Mouse (Mus musculus): ENCODE measurements around the gene Iqschfp. TPM values are rescaled to one million over a fixed set of nuclear protein-coding genes. Genes with fewer than 3 reads are reported as not detected.

The Iqschfp gene
- polyA plus RNA-seq, 1 experiment from 2014 or later, result 5.3 TPM

GRCm38 (mm10) chr3:68513340-68514119 is 621.5 kb downstream of the Iqschfp start:
- Histone ChIP-seq H3K9ac (replicated peaks; ENCODE audit: low read depth, low read length) (no peak overlapping the region), H3K9me3 (ENCODE audit: control insufficient read depth, low read length) (no peaks in the 10 kb centered on the region), H3K4me1 (replicated peaks; ENCODE audit: control insufficient read depth, insufficient read depth, low read length) (peaks cover 23% of the 10 kb centered on the region), H3K4me3 (replicated peaks; ENCODE audit: low read length) (no peak overlapping the region), H3K36me3 (ENCODE audit: control insufficient read depth, insufficient read depth) (no peaks in the 10 kb centered on the region), H3K4me2 (ENCODE audit: low read length) (no peak overlapping the region), H3K27me3 (replicated peaks; ENCODE audit: control insufficient read depth, insufficient read depth, low read length) (no peaks in the 10 kb centered on the region), H3K27ac (ENCODE audit: low read length) (no peak overlapping the region)
- WGBS, result 35% methylated on average over 7 of the region's 7 CpGs
- ATAC-seq, result peak; percentile 79

- no peak overlapping the region for H3K4me2 ChIP-seq (ENCODE audit: low read length)
- H3K36me3 ChIP-seq (ENCODE audit: control insufficient read depth, insufficient read depth), result no peaks in the 10 kb centered on the region
- whole genome bisulfite sequencing, result 26% methylated on average over 3 of the region's 3 CpGs
- peak; percentile 54 for ATAC-seq
- no peak overlapping the region for H3K4me3 ChIP-seq (replicated peaks; ENCODE audit: low read length)
- no peak overlapping the region for H3K9ac ChIP-seq (replicated peaks; ENCODE audit: low read depth, low read length)
- H3K9me3 ChIP-seq (ENCODE audit: control insufficient read depth, low read length), result no peaks in the 10 kb centered on the region
- H3K27ac ChIP-seq (ENCODE audit: low read length), result no peak overlapping the region
- peaks cover 23% of the 10 kb centered on the region for H3K4me1 ChIP-seq (replicated peaks; ENCODE audit: control insufficient read depth, insufficient read depth, low read length)
- H3K27me3 ChIP-seq (replicated peaks; ENCODE audit: control insufficient read depth, insufficient read depth, low read length), result no peaks in the 10 kb centered on the region
These were observed 622.1 kb downstream of the Iqschfp start for GRCm38 (mm10) chr3:68514120-68514497.

GRCm38 (mm10) chr3:68514717-68515116 is 622.7 kb downstream of the Iqschfp start:
- H3K9ac ChIP-seq (replicated peaks; ENCODE audit: low read depth, low read length), result no peak overlapping the region
- 86% methylated on average over 3 of the region's 3 CpGs for WGBS
- H3K4me3 ChIP-seq (replicated peaks; ENCODE audit: low read length), result no peak overlapping the region
- H3K4me2 ChIP-seq (ENCODE audit: low read length), result no peak overlapping the region
- no peaks in the 10 kb centered on the region for H3K27me3 ChIP-seq (replicated peaks; ENCODE audit: control insufficient read depth, insufficient read depth, low read length)
- peaks cover 23% of the 10 kb centered on the region for H3K4me1 ChIP-seq (replicated peaks; ENCODE audit: control insufficient read depth, insufficient read depth, low read length)
- no peak for ATAC-seq
- no peaks in the 10 kb centered on the region for H3K36me3 ChIP-seq (ENCODE audit: control insufficient read depth, insufficient read depth)
- H3K27ac ChIP-seq (ENCODE audit: low read length), result no peak overlapping the region
- H3K9me3 ChIP-seq (ENCODE audit: control insufficient read depth, low read length), result no peaks in the 10 kb centered on the region

- no peak overlapping the region for H3K9ac ChIP-seq (replicated peaks; ENCODE audit: low read depth, low read length)
- no peak overlapping the region for H3K27ac ChIP-seq (ENCODE audit: low read length)
- 52% methylated on average over 12 of the region's 12 CpGs for WGBS
- no peak overlapping the region for H3K4me3 ChIP-seq (replicated peaks; ENCODE audit: low read length)
- H3K36me3 ChIP-seq (ENCODE audit: control insufficient read depth, insufficient read depth), result no peaks in the 10 kb centered on the region
- ATAC-seq, result no peak
- no peaks in the 10 kb centered on the region for H3K27me3 ChIP-seq (replicated peaks; ENCODE audit: control insufficient read depth, insufficient read depth, low read length)
- H3K9me3 ChIP-seq (ENCODE audit: control insufficient read depth, low read length), result no peaks in the 10 kb centered on the region
- H3K4me2 ChIP-seq (ENCODE audit: low read length), result no peak overlapping the region
- peaks cover 23% of the 10 kb centered on the region for H3K4me1 ChIP-seq (replicated peaks; ENCODE audit: control insufficient read depth, insufficient read depth, low read length)
These were observed 624.5 kb downstream of the Iqschfp start for GRCm38 (mm10) chr3:68516393-68517081.

- Histone ChIP-seq H3K4me2 (ENCODE audit: low read length) (no peak overlapping the region), H3K27ac (ENCODE audit: low read length) (no peak overlapping the region), H3K9ac (replicated peaks; ENCODE audit: low read depth, low read length) (no peak overlapping the region), H3K4me1 (replicated peaks; ENCODE audit: control insufficient read depth, insufficient read depth, low read length) (peaks cover 23% of the 10 kb centered on the region), H3K9me3 (ENCODE audit: control insufficient read depth, low read length) (no peaks in the 10 kb centered on the region), H3K36me3 (ENCODE audit: control insufficient read depth, insufficient read depth) (no peaks in the 10 kb centered on the region), H3K27me3 (replicated peaks; ENCODE audit: control insufficient read depth, insufficient read depth, low read length) (no peaks in the 10 kb centered on the region), H3K4me3 (replicated peaks; ENCODE audit: low read length) (no peak overlapping the region)
- 25% methylated on average over 7 of the region's 7 CpGs for WGBS
- no peak for ATAC-seq
These were observed 625.2 kb downstream of the Iqschfp start for GRCm38 (mm10) chr3:68517236-68517635.

GRCm38 (mm10) chr3:68518041-68518440 is 626.0 kb downstream of the Iqschfp start:
- H3K4me1 ChIP-seq (replicated peaks; ENCODE audit: control insufficient read depth, insufficient read depth, low read length), result peaks cover 23% of the 10 kb centered on the region
- no peak overlapping the region for H3K4me3 ChIP-seq (replicated peaks; ENCODE audit: low read length)
- ATAC-seq, result no peak
- 86% methylated on average over 8 of the region's 8 CpGs for WGBS
- no peaks in the 10 kb centered on the region for H3K36me3 ChIP-seq (ENCODE audit: control insufficient read depth, insufficient read depth)
- H3K4me2 ChIP-seq (ENCODE audit: low read length), result no peak overlapping the region
- H3K9me3 ChIP-seq (ENCODE audit: control insufficient read depth, low read length), result no peaks in the 10 kb centered on the region
- H3K27ac ChIP-seq (ENCODE audit: low read length), result no peak overlapping the region
- no peak overlapping the region for H3K9ac ChIP-seq (replicated peaks; ENCODE audit: low read depth, low read length)
- no peaks in the 10 kb centered on the region for H3K27me3 ChIP-seq (replicated peaks; ENCODE audit: control insufficient read depth, insufficient read depth, low read length)

GRCm38 (mm10) chr3:68518586-68518985 is 626.6 kb downstream of the Iqschfp start:
- no peak overlapping the region for H3K4me2 ChIP-seq (ENCODE audit: low read length)
- no peaks in the 10 kb centered on the region for H3K36me3 ChIP-seq (ENCODE audit: control insufficient read depth, insufficient read depth)
- H3K4me3 ChIP-seq (replicated peaks; ENCODE audit: low read length), result no peak overlapping the region
- no peaks in the 10 kb centered on the region for H3K9me3 ChIP-seq (ENCODE audit: control insufficient read depth, low read length)
- no peak for ATAC-seq
- no peak overlapping the region for H3K27ac ChIP-seq (ENCODE audit: low read length)
- WGBS, result 97% methylated on average over 5 of the region's 5 CpGs
- no peaks in the 10 kb centered on the region for H3K27me3 ChIP-seq (replicated peaks; ENCODE audit: control insufficient read depth, insufficient read depth, low read length)
- no peak overlapping the region for H3K9ac ChIP-seq (replicated peaks; ENCODE audit: low read depth, low read length)
- peaks cover 19% of the 10 kb centered on the region for H3K4me1 ChIP-seq (replicated peaks; ENCODE audit: control insufficient read depth, insufficient read depth, low read length)

GRCm38 (mm10) chr3:68525361-68525878 is 633.4 kb downstream of the Iqschfp start:
- Histone ChIP-seq H3K9me3 (ENCODE audit: control insufficient read depth, low read length) (no peaks in the 10 kb centered on the region), H3K27me3 (replicated peaks; ENCODE audit: control insufficient read depth, insufficient read depth, low read length) (no peaks in the 10 kb centered on the region), H3K4me3 (replicated peaks; ENCODE audit: low read length) (no peak overlapping the region), H3K27ac (ENCODE audit: low read length) (no peak overlapping the region), H3K4me1 (replicated peaks; ENCODE audit: control insufficient read depth, insufficient read depth, low read length) (0 out of 2 replicates have a peak, but pooled peaks cover 3% of the 10 kb centered on the region), H3K4me2 (ENCODE audit: low read length) (no peak overlapping the region), H3K9ac (replicated peaks; ENCODE audit: low read depth, low read length) (no peak overlapping the region), H3K36me3 (ENCODE audit: control insufficient read depth, insufficient read depth) (no peaks in the 10 kb centered on the region)
- no peak for ATAC-seq
- WGBS, result 94% methylated on average over 10 of the region's 10 CpGs

- H3K36me3 ChIP-seq (ENCODE audit: control insufficient read depth, insufficient read depth), result no peaks in the 10 kb centered on the region
- no peaks in the 10 kb centered on the region for H3K27me3 ChIP-seq (replicated peaks; ENCODE audit: control insufficient read depth, insufficient read depth, low read length)
- no peak overlapping the region for H3K4me2 ChIP-seq (ENCODE audit: low read length)
- H3K9ac ChIP-seq (replicated peaks; ENCODE audit: low read depth, low read length), result no peak overlapping the region
- 75% methylated on average over 4 of the region's 4 CpGs for WGBS
- H3K4me3 ChIP-seq (replicated peaks; ENCODE audit: low read length), result no peak overlapping the region
- H3K27ac ChIP-seq (ENCODE audit: low read length), result no peak overlapping the region
- no peaks in the 10 kb centered on the region for H3K9me3 ChIP-seq (ENCODE audit: control insufficient read depth, low read length)
- no peak for ATAC-seq
- 0 out of 2 replicates have a peak, but pooled peaks cover 3% of the 10 kb centered on the region for H3K4me1 ChIP-seq (replicated peaks; ENCODE audit: control insufficient read depth, insufficient read depth, low read length)
These were observed 634.4 kb downstream of the Iqschfp start for GRCm38 (mm10) chr3:68526416-68526815.
